Comparison of ENCODE assay signal across 28 mouse cellular contexts in genomic region chr17:46734055-46734454, GRCm38 (mm10). TPM values are rescaled to one million over a fixed set of nuclear protein-coding genes. Genes with fewer than 3 reads are reported as not detected.
DNase-seq lines count a peak whose midpoint lies in the region; ATAC-seq and TF ChIP-seq lines count a peak whose summit lies in the region.
"Had no signal": no experiment of that assay in that cellular context is flagged by ENCODE, and none has a peak within 500 bp of the region (broad histone marks: within the 10 kb centered on the region; RNA-seq: fewer than 3 reads in every experiment).

No protein-coding gene starts in this region.

- peak overlapping the region; percentile 49 for H3K9ac ChIP-seq in liver, adult 2 months (ENCODE audit: low read depth, low read length)
- no peak overlapping the region for H3K9ac ChIP-seq in liver, embryonic 13.5 days
- H3K9ac ChIP-seq in liver, embryonic 16.5 days (ENCODE audit: low read depth, low read length): no peak overlapping the region
- H3K9ac ChIP-seq: forebrain, embryonic 13.5 days; heart, embryonic 12.5 days; heart, embryonic 15.5 days; hindbrain, embryonic 14.5 days had no signal

- no peaks in the 10 kb centered on the region for H3K27me3 ChIP-seq in liver, adult 2 months (ENCODE audit: control insufficient read depth, insufficient read depth, low read length)
- peaks cover 7% of the 10 kb centered on the region for H3K27me3 ChIP-seq in liver, embryonic 13.5 days
- H3K27me3 ChIP-seq in liver, embryonic 16.5 days (ENCODE audit: control insufficient read depth, insufficient read depth, low read depth, low read length): no peaks in the 10 kb centered on the region

- no peaks in the 10 kb centered on the region for H3K79me2 ChIP-seq in liver, adult 2 months (ENCODE audit: control insufficient read depth, insufficient read depth, low read length)

- peaks cover 31% of the 10 kb centered on the region for H3K4me1 ChIP-seq in liver, adult 2 months (ENCODE audit: control insufficient read depth, insufficient read depth, low read length)
- peaks cover 15% of the 10 kb centered on the region for H3K4me1 ChIP-seq in liver, embryonic 13.5 days (replicated peaks)
- peaks cover 3% of the 10 kb centered on the region; the same call in 1 of the 2 replicates for H3K4me1 ChIP-seq in liver, embryonic 16.5 days (ENCODE audit: control insufficient read depth, low read depth, low read length)
- H3K4me1 ChIP-seq: forebrain, embryonic 13.5 days had no signal

- H3K4me3 ChIP-seq in liver, adult 2 months (ENCODE audit: insufficient read depth, low read depth, low read length): no peak overlapping the region
- no peak overlapping the region for H3K4me3 ChIP-seq in liver, embryonic 13.5 days (replicated peaks)
- no peak overlapping the region for H3K4me3 ChIP-seq in liver, embryonic 16.5 days (ENCODE audit: low read depth, low read length)
- H3K4me3 ChIP-seq: forebrain, embryonic 10.5 days; forebrain, embryonic 13.5 days; heart, embryonic 12.5 days; heart, embryonic 15.5 days had no signal

- ATAC-seq in liver, embryonic 13.5 days (ENCODE audit: low read depth): no peak
- no peak for ATAC-seq in liver, embryonic 16.5 days (ENCODE audit: low read depth)
- ATAC-seq: activated CD4-positive, CD25-positive, alpha-beta regulatory T cell, adult 4 months; CD4-positive, CD25-positive, alpha-beta regulatory T cell, adult 4 months; forebrain, embryonic 13.5 days; forebrain, embryonic 16.5 days; hindbrain, postnatal 0 days had no signal

- TF ChIP-seq CTCF in liver, adult 2 months (IDR thresholded peaks at IDR 0.05; ENCODE audit: low read depth, low read length): no peak

- peak overlapping the region; percentile 87 for H3K27ac ChIP-seq in liver, adult 2 months (replicated peaks; ENCODE audit: insufficient read depth, low read depth, low read length)
- peak overlapping the region; percentile 50; the same call in 1 of the 2 replicates for H3K27ac ChIP-seq in liver, embryonic 13.5 days
- peak overlapping the region; percentile 56 for H3K27ac ChIP-seq in liver, embryonic 16.5 days (ENCODE audit: low read length)
- H3K27ac ChIP-seq: forebrain, embryonic 10.5 days; forebrain, embryonic 13.5 days; heart, embryonic 15.5 days; hindbrain, embryonic 14.5 days; hindbrain, postnatal 0 days had no signal

- 0 out of 2 replicates have a peak, but pooled peaks have one; percentile 36 for TF ChIP-seq POLR2A in liver, adult 2 months (IDR thresholded peaks at IDR 0.05; ENCODE audit: extremely low read depth, insufficient read depth, low read length)

- H3K36me3 ChIP-seq in liver, adult 2 months (ENCODE audit: control insufficient read depth, insufficient read depth, low read length): no peaks in the 10 kb centered on the region
- H3K36me3 ChIP-seq in liver, embryonic 13.5 days: peaks cover 33% of the 10 kb centered on the region
- no peaks in the 10 kb centered on the region for H3K36me3 ChIP-seq in liver, embryonic 16.5 days (ENCODE audit: control insufficient read depth, insufficient read depth)

- no peaks in the 10 kb centered on the region for H3K9me3 ChIP-seq in liver, embryonic 13.5 days (replicated peaks)
- H3K9me3 ChIP-seq in liver, embryonic 16.5 days (replicated peaks; ENCODE audit: control insufficient read depth, low read length): no peaks in the 10 kb centered on the region
- H3K9me3 ChIP-seq: forebrain, embryonic 10.5 days; forebrain, embryonic 13.5 days; heart, embryonic 12.5 days; heart, embryonic 15.5 days had no signal

- 42% methylated on average over 3 of the region's 3 CpGs for whole genome bisulfite sequencing in liver, adult 2 months
- WGBS in liver, embryonic 13.5 days (ENCODE audit: insufficient replicate concordance): 71% methylated on average over 3 of the region's 3 CpGs
- WGBS in liver, embryonic 16.5 days (ENCODE audit: insufficient replicate concordance): 63% methylated on average over 3 of the region's 3 CpGs

- no peak overlapping the region for H3K4me2 ChIP-seq in liver, embryonic 13.5 days
- no peak overlapping the region for H3K4me2 ChIP-seq in liver, embryonic 16.5 days (ENCODE audit: low read depth, low read length)
- H3K4me2 ChIP-seq: forebrain, embryonic 13.5 days; heart, embryonic 12.5 days; heart, embryonic 15.5 days; hindbrain, embryonic 14.5 days had no signal

- peak; percentile 95 for DNase-seq in liver, adult 2 months (ENCODE audit: extremely low read depth, low read depth, low spot score)
- no peak for DNase-seq in liver
- no peak for DNase-seq in liver, embryonic 13.5 days
- DNase-seq in lung, postnatal 25 days (ENCODE audit: low spot score): no peak
- DNase-seq in embryo, embryonic 9.5 days (ENCODE audit: extremely low spot score): no peak
- DNase-seq: adrenal gland, adult 8-10 months; adrenal gland, postnatal 25 days; cerebellum, adult 11-12 months; cerebellum, adult 8-10 months; cerebellum, postnatal 10 days; cerebellum, postnatal 36 days; embryo, embryonic 11 days; gastrocnemius, postnatal 10 days; heart, adult 18-20 months; heart, postnatal 10 days; heart, postnatal 36 days had no signal

RNA-seq across cellular contexts. Expression of gene Gnmt, which starts 5.1 kb away (rescaled TPM):
- total RNA-seq in liver, adult 2 months (2014; rRNA removed): 3,482 and 4,252 TPM in 2 replicates
- polyA plus RNA-seq in liver, adult 2 months (2012; rRNA removed): 4,950 and 5,107 TPM in 2 replicates
- polyA plus RNA-seq in liver, embryonic 13.5 days (2015; fragmentation: Nextera tagmentation; extraction: Ambion mirVana): 11.0 and 11.7 TPM in 2 replicates
- polyA plus RNA-seq in liver, embryonic 16.5 days (2015; fragmentation: Nextera tagmentation; extraction: Ambion mirVana): 112 and 152 TPM in 2 replicates
- polyA plus RNA-seq: CD4-positive, CD25-positive, alpha-beta regulatory T cell, adult 4 months had no signal

RNA-seq across cellular contexts. Expression of gene Cnpy3, which starts 18.0 kb away (rescaled TPM):
- total RNA-seq in liver, adult 2 months (2014; rRNA removed): 28.5 and 28.6 TPM in 2 replicates
- 38.3 and 40.7 TPM in 2 replicates for polyA plus RNA-seq in liver, adult 2 months (2012; rRNA removed)
- 30.2 and 30.9 TPM in 2 replicates for polyA plus RNA-seq in liver, embryonic 13.5 days (2015; fragmentation: Nextera tagmentation; extraction: Ambion mirVana)
- 24.7 TPM in 2 replicates for polyA plus RNA-seq in liver, embryonic 16.5 days (2015; fragmentation: Nextera tagmentation; extraction: Ambion mirVana)

RNA-seq across cellular contexts. Expression of gene Pex6, which starts 22.8 kb away (rescaled TPM):
- 39.5 and 46.4 TPM in 2 replicates for total RNA-seq in liver, adult 2 months (2014; rRNA removed)
- 94.8 and 104 TPM in 2 replicates for polyA plus RNA-seq in liver, adult 2 months (2012; rRNA removed)
- 8.5 and 9.4 TPM in 2 replicates for polyA plus RNA-seq in liver, embryonic 13.5 days (2015; fragmentation: Nextera tagmentation; extraction: Ambion mirVana)
- 8.1 and 10.4 TPM in 2 replicates for polyA plus RNA-seq in liver, embryonic 16.5 days (2015; fragmentation: Nextera tagmentation; extraction: Ambion mirVana)

RNA-seq across cellular contexts. Expression of gene Ppp2r5d, which starts 29.1 kb away (rescaled TPM):
- total RNA-seq in liver, adult 2 months (2014; rRNA removed): 13.6 and 14.8 TPM in 2 replicates
- 22.8 and 24.0 TPM in 2 replicates for polyA plus RNA-seq in liver, adult 2 months (2012; rRNA removed)
- polyA plus RNA-seq in liver, embryonic 13.5 days (2015; fragmentation: Nextera tagmentation; extraction: Ambion mirVana): 31.2 and 36.0 TPM in 2 replicates
- 25.5 and 28.7 TPM in 2 replicates for polyA plus RNA-seq in liver, embryonic 16.5 days (2015; fragmentation: Nextera tagmentation; extraction: Ambion mirVana)

RNA-seq across cellular contexts. Expression of gene Ptcra, which starts 29.5 kb away (rescaled TPM):
- not detected in 2 replicates for total RNA-seq in liver, adult 2 months (2014; rRNA removed)
- 0.06 TPM in 1 of 2 replicates, not detected in the other for polyA plus RNA-seq in liver, adult 2 months (2012; rRNA removed)
- polyA plus RNA-seq in liver, embryonic 13.5 days (2015; fragmentation: Nextera tagmentation; extraction: Ambion mirVana): 0.30 and 0.32 TPM in 2 replicates
- 0.13 and 0.16 TPM in 2 replicates for polyA plus RNA-seq in liver, embryonic 16.5 days (2015; fragmentation: Nextera tagmentation; extraction: Ambion mirVana)
- total RNA-seq: adrenal gland, adult 8-10 months; adrenal gland, postnatal 25 days; gastrocnemius, adult 18-20 months; heart, adult 18-20 months; heart, postnatal 10 days; heart, postnatal 36 days; hindbrain, postnatal 0 days had no signal
- polyA plus RNA-seq: activated CD4-positive, CD25-positive, alpha-beta regulatory T cell, adult 4 months; forebrain, embryonic 16.5 days; gonadal fat pad, adult 2 months had no signal

Comparison
In these comparisons a context has a peak if more than half of its experiments do, and no peak if none do; other contexts are left out.
1. RNA of gene Gnmt, which starts 5.1 kb away (polyA plus RNA-seq): 4,950 to 5,107 TPM in liver, adult 2 months; 112 to 152 TPM in liver, embryonic 16.5 days and 11.0 to 11.7 TPM in liver, embryonic 13.5 days; every median in the first group is over 10 times any median in the second.
2. Peak in every context shown above with its lines, with median percentiles within 50 percentile points of each other: H3K27ac ChIP-seq.